In the genomic region with DNA sequence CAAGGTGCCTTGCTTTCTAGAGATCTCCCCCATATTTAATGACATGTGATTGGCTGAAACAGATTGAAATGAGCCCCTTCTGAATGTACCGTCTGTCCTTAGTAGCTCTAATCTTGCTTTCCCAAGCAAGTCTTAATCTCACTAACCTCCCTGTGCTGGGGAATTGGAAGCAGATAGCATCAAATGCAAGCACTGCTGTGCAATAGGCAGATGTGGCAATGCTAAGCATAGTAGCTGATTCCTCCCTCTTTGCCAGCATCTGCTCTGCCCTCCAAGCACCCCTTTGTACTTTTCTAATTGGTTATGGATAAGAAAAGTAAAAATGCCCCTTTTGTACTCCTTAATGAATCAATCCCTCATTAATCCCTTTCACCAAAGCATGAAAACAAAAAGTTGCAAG, we compare ENCODE assay signal across 16 mouse cellular contexts.
"Had no signal": no experiment of that assay in that cellular context is flagged by ENCODE, and none has a peak within 500 bp of the region (broad histone marks: within the 10 kb centered on the region; RNA-seq: fewer than 3 reads in every experiment).

No protein-coding gene starts in this region.

- H3K27ac ChIP-seq: liver, embryonic 14.5 days; macrophage; midbrain, embryonic 13.5 days; neural tube, embryonic 12.5 days; stomach, embryonic 15.5 days; stomach, postnatal 0 days had no signal

- DNase-seq: lung, adult 18-20 months; lung, embryonic 14.5 days; lung, postnatal 10 days; lung, postnatal 36 days; right cerebral cortex, postnatal 14 days; thymus, adult 2 months; thymus, postnatal 25 days; thymus, postnatal 4 days had no signal

- H3K9me3 ChIP-seq: megakaryocyte, embryonic 14.5 days; midbrain, embryonic 13.5 days; neural tube, embryonic 12.5 days; stomach, embryonic 15.5 days had no signal

- H3K4me3 ChIP-seq: megakaryocyte, embryonic 14.5 days; midbrain, embryonic 13.5 days; neural tube, embryonic 12.5 days; stomach, embryonic 15.5 days had no signal

- H3K4me2 ChIP-seq: lung, embryonic 14.5 days; midbrain, embryonic 13.5 days; neural tube, embryonic 12.5 days; stomach, embryonic 15.5 days had no signal

- H3K4me1 ChIP-seq: megakaryocyte, embryonic 14.5 days; neural tube, embryonic 12.5 days; stomach, embryonic 15.5 days had no signal

- H3K9ac ChIP-seq: liver, embryonic 14.5 days; lung, embryonic 14.5 days; midbrain, embryonic 13.5 days; neural tube, embryonic 12.5 days; stomach, embryonic 15.5 days had no signal

- H3K36me3 ChIP-seq: midbrain, embryonic 13.5 days; neural tube, embryonic 12.5 days; stomach, embryonic 15.5 days had no signal

- H3K27me3 ChIP-seq: megakaryocyte, embryonic 14.5 days; midbrain, embryonic 13.5 days; neural tube, embryonic 12.5 days; stomach, embryonic 15.5 days had no signal

- ATAC-seq: midbrain, embryonic 13.5 days; midbrain, embryonic 16.5 days had no signal
